Mouse (Mus musculus) urinary bladder, postnatal 10 days (tissue): ENCODE results near the gene Hdac4.
A peak's percentile ranks its signal among the peaks of the same experiment; 100 is the strongest.

Experiments used
- DNase-seq: peaks from one replicate; pipeline ENCODE4 v3.0.0; 2022; ENCODE audit warnings: low spot score

Hdac4 gene

DNA sequence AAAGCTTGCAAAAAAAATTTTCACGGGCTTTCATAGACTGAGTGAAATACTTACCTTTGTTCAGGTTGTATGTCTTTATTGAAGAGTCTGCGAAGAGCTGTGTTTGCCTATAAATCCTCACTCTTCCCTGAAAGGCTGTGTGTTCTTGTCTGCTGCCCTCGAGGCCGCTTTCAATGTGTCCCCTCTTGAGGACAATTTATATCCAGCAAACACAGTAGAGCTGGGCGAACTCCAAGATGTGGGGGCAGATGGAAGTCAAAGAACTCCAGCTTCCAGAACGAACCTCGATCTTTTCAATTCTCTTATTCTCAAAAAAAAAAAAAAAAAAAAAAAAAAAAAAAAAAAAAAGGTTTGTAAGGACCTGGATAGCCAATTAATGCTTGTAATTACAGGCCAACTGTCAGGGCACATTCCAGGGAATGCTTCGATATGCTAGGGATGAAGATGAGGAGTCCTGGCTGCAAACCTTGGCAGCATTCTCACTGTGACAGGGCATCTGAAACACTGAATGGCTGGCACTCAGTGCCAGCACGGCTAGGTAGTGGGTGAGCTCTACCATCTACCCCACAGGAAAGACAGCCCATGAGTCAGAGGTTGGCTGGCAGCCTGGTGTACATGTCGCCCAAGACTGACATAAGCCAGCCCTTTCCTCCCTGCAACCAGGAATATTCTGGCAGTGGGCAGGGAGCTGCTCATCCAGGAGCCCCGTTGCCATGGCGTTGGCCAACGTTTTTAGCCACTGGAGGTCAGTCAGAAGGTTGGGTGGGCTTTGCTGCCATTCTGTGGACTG is at the start of gene Hdac4:
Gene Hdac4 (minus strand): TSS at position 340 of the 790 bp plus-strand sequence.
- no peak for DNase-seq

DNA sequence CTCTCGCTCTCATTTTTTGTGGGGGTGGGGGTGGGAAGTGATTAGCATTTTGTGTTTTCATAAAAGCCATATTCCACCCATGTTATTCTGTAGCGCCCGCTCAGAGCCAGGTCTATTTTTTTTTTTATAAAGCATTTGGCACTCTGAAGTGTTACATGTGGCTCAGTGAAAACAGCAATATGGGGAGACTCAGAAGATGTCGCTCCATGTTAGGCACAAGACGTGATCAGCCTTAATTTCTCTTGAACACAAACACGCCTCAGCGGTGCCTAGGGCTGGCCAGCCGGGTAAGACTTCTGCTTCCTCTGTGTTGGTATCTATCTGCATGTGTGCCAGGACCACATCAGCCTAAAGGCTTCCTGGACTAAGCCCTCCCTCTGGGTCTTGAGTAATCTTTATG is 48.0 kb upstream of the Hdac4 start:
- DNase-seq: no peak

DNA sequence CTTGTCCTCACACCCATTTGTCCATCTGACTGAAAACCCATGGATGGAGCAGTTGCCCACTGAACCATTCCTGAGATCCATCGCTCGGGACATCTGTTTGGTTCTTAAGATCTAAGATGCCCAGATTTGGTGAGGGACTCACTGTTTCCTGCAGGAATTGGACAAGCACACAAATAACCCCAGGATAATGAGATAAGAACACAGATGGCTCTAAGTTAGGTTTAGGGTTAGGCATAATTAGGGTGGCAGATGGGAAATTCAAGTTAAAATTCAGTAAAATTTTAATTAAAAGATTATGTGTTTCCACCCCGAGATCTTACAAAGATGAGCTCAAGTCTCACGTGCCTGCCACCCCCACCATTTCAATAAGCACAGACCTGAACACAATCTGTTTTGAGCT is 44.6 kb upstream of the Hdac4 start:
- no peak for DNase-seq

DNA sequence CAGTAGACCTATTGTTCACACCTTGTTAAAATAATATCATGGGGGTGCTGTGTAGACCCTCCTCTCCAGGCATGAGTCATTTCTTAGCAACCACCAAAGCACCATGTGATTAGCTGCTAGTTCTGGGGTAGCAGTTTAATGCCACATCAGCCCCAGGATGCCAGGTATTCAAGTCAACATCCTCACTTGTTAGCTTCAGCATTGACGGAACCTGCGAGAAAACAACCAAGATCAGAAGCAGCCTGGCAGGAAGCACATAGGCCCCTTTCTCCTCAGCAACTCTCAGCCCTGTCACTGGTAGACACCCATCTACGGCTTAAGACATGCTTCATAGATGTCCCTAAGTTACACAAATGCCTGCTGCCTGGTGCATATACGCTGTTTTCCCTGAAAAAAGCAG is 40.1 kb upstream of the Hdac4 start:
- DNase-seq: no peak

DNA sequence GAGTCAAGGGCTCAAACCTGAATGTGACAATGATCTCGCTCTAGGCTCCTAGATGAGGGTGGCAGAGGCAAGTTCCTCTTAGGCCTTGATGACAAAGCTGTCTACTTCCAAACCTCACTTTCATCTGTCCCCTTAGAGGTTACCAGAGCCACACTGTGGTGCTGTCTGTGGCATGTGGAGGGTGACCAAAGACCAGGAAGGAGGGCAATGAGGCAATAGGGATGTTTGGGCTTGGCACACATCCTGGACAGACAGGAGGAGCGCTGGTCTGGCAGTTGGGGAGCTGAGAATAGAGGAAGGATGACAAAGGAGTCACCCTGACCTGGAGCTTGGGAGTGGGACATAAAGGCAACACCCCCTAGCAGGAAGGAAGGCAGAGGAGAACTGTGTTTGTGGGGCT is 29.8 kb upstream of the Hdac4 start:
- no peak for DNase-seq

DNA sequence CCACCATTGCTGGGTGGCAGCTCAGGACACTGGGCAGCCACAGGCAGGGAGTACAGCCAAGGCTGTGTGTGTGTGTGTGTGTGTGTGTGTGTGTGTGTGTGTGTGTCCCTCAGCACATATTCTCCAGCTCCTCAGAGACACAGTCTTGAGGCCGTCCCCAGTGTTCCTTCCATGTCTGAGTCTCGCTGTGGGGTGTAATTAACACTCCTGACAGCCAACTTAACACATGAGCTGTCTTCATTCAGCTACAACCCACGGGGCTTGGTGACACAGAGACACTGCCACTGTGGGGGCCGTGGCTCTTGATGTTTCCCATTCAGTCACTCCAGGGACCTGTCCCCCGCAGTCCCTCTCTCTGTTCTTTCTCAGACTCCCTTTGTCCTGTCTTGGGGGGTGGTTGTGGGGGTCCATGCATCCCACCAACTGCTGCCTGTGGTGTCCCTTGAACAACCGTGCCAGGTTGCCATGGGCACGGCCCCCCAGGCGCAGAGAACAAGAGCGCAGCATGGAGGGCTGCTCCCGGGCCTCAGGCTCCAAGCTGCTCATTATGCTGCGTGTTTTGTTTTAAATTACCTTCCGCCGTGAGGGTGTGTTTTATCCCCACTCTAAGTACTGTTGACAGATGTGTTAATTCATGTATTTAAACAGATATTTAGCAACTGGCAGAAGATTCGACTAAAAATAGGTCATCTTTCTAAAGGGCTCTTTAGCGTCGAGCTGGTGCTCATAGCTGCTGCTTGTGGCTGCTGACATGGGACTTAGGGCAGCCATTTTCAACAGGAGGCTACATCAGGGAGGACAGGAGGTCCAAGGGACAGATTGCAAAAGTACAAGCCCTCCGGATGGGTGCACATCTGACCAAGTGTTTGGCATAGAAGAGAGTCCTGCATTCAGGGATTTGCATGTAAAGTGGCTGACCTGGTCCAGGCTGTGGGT is 28.7 kb upstream of the Hdac4 start:
- no peak for DNase-seq

DNA sequence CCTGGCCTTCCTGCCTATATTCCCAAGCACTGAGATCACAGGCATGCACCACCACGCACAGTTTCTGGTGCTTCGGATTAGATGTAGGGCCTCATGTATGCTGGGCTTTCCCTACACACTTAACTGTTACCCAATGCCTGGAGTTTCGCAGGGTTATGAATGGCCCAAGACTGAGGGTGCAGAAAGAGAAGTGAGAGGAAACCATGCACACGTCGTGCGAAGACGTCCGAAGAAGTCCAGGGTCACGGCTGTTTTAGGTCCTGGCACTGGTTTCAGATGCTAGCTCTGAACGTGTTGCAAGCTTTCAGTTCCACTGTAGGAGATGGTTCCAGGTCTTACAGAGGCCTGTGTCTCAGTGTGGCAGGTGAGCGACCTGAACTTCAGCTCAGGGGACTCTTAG is 21.2 kb upstream of the Hdac4 start:
- no peak for DNase-seq

DNA sequence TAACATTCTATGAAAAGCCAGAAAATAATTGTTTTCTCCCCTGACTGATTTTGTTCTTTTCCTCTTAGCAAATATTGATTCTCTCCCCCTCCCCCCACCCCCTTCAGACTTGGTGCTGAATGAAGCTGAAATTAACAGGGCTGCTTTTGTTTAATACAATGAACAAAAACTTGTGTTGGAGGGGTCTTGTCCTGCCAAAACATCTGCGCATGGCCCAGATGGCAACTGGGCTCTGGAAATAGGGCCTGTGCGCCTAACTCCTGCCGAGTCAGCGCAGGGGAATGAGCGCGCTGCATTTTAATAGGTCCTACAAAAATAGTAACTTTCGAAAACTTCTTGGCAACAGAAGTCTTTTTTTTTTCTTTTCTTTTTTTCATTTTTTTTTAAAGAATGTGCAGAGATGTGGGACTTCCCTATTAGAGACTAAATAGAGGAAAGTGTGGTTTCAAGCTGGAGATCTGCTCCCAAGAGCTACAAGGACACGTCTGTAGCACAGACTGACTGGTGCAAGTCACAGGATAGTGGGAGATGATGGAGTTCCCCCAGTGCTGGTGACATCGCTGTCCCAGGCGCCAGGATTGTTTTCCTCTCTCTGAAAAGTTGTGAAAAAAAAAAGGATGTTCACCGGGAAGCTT is 20.6 kb upstream of the Hdac4 start:
- DNase-seq: no peak

DNA sequence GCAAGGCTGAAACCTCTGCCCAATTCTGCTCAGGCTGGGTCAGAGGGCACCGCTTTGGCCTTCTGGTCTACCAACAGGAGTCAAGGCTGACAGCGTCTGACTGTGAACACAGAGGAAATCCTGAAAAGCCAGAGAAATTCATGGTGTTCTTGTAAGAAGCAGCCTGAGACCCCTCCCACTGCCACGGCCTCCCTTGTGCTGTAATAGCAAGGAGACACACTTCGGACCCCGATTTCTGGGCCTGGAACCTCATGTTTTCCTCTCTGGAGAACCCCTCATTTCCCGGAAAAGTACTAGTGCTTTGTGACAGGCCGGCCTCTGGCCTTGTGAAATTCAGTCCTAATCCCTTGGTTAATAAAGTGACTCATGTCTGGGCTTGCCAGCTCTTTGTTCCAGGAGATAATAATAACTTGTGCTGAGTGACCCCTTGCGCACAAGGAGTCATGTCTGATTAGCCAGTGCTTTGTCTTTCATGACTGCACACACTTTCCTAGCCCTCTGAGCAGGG is 19.7 kb upstream of the Hdac4 start:
- DNase-seq: no peak

DNA sequence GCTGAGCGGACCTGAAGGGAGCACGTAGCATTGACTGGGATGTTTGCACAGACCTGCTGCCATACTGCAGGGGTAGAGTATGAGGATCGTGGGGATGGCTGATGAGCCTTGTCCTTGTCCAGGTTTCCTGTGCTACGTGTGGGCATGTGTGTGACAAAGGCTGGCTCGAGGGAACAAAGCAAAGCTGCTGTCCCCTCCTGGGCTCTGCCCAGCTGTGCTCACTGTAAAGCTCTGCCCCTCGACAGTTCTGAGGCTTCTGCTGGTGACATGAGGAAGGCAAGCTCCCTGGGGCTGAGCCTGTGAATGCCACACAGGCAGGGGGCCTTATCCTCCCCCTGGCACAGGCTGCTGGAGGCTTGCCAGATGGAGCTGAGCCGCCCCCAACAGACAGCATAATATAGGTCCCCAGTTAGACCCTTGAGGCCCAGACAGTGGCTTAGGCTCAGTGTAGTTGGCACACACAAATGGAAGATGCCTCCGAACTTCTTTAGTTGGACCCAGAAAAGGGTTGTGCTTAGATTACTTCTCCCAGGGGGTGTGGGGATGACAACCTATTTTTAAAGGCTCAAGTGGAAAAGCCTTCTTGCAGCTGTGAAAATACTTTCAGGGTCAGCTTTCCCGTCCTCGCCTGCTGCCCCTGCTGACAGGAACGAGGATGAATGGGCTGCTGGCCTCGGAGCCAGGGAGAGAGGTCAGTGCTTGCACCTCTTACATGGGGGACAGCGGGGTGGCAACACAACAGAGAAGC is 16.7 kb upstream of the Hdac4 start:
- DNase-seq: no peak

DNA sequence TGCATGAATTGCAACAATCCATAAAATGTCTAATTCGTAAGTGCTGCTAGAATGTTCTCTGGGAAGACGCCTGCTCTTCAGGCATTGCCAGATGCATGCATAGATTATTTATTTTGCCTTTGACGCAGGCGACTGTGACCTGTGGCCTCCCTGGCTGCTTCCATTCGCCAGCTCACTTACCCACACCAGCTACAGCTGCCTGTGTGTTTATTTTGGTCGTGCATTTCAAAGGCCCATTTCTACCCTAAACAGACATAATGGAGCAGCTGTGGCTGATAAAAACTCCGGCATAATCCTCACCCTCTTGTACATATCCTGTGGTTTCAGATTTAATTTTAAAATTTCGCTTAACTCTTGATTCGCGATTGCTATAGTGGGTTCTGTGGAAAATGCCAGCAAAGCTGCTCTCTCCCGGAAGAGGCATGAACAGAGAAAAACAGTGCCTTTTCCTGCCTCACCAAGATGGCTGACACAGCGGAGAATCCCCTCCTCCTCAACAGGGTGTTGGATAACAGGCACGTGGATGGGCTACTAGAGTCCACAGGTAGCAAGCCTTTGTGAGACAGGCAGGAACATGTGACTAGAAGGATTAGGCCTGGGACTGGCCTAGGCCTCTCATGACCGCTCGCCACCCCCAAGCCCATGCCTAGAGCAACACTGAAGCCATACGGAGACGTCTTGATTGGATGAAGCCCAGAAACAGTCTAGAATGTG is 7.3 kb upstream of the Hdac4 start:
- no peak for DNase-seq

DNA sequence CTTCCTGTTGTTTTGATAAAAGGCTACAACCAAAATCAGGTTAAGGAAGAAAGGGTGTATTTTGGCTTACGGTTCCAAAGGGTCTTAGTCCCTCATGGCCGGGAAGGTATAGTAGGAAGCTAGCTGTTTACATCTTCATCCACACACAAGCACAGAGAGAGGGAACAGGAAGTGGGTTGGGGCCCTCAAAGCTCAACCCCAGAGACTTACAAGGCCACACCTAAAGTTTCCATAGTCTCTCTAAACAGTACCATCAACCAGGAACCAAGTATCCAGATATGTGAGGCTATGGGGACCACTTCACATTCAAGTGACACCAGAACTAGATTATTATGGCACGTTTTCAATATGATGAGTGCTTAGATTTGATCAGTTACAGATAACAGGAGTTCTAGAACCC is 5.0 kb downstream of the Hdac4 start:
- no peak for DNase-seq

DNA sequence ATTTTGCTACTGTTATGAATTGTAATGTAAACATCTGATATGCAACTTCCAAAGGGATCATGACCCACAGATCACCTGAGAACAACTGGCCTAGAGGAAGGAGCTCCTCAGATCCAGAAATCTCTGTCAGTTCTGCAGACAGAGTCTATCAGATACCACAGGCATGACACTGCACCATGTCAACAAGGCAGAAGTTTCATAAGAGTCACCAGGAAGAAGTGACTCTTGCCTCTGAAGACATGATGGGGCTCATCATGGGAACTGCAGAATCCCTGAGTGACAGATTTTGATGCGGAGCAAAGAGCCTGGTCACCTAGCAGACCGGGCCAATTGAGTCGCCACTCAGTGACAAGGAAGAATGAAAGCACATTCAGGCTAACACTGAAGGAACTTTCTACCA is 8.4 kb downstream of the Hdac4 start:
- no peak for DNase-seq

DNA sequence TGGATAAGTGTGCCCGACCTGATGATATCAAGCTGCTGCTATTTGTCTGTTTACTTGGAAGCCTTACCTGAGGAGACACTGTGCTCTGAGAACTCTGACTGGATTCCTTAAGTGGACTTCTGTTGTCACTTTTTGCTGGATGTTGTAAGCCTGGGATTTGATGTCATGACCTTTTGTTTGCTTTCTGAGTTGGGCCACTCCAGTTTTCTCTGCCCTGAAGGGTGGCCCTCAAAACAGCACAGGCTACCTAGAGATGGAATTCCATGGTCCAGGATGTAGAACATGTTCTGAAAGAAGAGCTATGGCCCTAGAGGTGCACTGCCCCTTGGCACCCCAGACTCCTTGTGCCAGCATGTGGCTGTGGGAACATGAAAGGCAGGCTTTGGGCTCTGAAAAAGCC is 10.9 kb downstream of the Hdac4 start:
- no peak for DNase-seq

DNA sequence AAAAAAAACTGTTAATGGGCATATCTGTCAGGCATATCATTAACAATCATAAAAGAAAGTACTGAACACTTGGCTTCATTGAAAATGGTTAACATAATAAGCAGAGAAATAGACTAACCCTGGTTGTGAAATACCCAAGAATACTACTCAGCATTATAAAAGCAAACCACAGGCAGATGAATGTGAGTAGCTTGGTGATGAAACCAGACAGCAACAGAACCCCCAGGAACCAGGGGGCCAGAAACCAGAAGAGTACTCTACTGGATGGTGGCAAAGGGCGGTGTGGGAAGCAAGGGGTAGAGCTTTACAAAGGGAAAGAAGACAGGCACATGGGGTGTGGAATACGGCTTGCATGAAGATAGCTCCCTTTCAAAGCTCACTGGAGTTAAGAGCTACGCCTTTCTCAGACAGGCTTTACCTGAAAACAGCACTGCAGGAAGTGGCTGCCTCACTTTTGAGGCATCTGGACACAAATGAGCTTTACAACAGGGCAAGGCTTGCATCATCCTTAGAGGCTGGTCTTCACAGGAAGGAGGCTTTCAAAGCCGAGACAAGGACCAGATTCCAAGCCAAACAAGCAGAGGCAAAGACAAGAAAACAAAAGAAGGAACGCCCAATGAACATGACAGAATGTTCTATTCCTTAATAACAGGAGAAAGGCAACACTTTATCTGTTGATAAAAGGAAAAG is 12.3 kb downstream of the Hdac4 start:
- no peak for DNase-seq

DNA sequence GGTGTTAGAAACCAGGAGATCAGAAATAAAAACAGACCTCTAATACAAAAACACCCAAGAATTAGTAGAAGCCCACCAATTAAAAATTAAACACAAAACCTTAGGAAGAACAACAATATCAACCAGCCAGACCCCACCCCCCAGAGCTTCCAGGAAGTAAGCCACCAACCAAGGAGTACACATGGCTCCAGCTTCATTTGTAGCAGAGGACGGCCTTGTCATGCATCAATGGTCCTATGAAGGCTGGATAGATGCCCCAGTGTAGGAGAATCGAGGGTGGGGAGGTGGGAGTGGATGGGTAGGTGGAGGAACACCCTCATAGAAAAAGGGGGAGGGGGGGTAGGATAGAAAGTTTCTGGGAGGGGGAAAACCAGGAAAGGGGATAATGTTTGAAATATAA is 13.5 kb downstream of the Hdac4 start:
- no peak for DNase-seq

DNA sequence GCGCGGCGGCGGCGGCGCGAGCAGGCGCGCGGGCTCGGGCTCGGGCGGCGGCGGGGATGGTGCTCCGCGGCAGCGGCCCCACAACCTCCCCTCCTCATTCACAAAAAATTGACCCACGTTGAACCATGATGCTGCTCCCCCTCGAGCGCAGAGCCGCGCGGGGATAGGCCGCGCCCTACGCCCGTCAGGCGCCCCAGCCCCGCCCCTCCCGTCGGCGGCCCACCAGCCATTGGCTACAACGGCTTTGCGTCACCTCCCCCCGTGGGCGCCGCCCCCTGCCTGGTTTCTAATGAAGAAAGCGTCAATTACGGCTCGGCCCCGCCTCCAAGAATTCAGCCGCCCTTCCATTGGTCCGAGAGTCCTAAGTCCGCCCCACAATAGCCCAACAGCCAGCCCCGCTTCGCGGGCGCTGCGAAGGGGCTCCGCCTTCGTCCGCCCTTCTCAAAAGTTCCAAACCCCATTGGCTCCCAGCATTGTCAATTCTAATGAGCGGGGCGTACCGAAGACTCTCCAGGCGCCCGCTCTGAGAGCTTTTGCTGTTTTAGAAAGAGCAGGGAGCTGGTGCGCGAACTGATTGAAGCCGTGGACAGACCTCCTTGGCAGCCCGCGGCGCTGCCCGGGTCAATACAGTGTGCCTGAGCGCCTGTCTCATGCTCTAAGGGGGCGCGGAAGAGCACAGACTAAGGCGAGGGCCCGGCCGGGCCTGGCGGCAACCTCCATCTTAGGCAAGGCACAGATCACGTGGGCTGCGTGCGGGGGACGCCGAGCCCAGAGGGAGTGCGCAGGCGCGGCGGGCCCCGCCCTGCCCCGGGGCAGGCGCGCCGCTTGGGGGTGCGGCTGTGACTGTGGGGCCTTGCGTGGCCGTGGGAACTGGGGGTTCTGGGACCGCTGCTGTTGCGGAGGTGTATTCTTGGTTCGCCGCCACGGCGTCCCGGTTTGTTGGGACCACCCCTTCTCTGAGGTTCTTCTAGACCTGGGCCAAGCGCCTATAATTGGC is 15.1 kb downstream of the Hdac4 start:
- DNase-seq: peak; percentile 100

DNA sequence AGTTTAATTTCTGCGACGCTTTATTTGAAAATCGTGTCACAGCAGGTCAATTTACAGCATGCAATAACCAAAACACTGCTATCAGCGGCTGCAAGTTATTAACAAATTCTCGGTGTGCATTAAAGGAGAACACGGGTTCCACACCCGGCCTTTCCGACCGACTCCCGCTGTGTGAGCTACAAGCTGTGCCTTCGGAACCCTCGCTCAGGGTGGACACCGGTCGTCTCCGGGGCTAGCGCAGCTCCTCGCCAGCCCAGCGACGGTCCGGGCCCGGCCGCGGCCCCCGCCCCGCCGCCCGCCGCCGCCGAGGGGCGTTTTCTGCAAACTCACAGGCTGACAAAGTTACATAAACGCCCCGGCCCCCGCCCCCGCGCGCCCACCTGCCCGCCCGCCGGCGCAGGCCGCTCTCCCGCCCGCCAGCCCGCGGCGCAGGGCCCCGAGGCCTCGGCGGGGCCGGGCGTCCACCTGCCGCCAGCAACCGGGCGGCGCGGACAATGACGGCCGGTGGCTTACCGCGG is 16.0 kb downstream of the Hdac4 start:
- no peak for DNase-seq

DNA sequence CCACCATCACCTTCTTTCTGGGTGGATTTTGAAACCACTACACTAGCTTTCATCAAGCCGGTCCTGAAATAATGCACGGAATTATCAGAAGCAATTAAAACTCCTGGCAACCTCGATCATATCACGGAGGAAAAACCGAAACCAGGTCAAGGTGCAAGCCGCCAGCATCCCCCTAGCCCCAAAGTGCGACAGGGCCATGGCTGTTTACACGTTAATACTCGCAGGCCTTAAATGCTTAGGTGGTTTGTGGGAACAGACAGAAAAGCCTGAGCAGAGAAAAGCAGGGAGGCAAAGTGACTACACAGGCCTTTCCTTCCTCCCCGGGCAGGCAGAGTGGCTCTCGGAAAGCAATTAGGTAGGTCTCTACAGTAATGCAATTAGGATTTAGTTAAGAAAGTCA is 16.4 kb downstream of the Hdac4 start:
- DNase-seq: no peak
